Mouse (Mus musculus): ENCODE results near the gene Arhgef19. TPM values are rescaled to one million over a fixed set of nuclear protein-coding genes. Genes with fewer than 3 reads are reported as not detected.

Arhgef19 gene
- total and polyA plus RNA-seq, 2 experiments = 14.4 to 34.3 TPM

GRCm38 (mm10) chr4:141303402-141304222 is 64.3 kb downstream of the Arhgef19 start:
- peaks cover 16% of the 10 kb centered on the region for H3K4me1 ChIP-seq (ENCODE audit: control insufficient read depth, insufficient read depth, low read length)
- H3K9ac ChIP-seq (ENCODE audit: low read depth, low read length) = peak overlapping the region; percentile 98
- H3K4me3 ChIP-seq (ENCODE audit: insufficient read depth, low read depth, low read length) = no peak overlapping the region
- peak overlapping the region; percentile 77; the same call in 1 of the 2 replicates for H3K27ac ChIP-seq (replicated peaks; ENCODE audit: insufficient read depth, low read depth, low read length)
- H3K79me2 ChIP-seq (ENCODE audit: control insufficient read depth, insufficient read depth, low read length) = peaks cover 45% of the 10 kb centered on the region
- no peak for TF ChIP-seq CTCF (IDR thresholded peaks at IDR 0.05; ENCODE audit: low read depth, low read length)
- no peak for TF ChIP-seq POLR2A (IDR thresholded peaks at IDR 0.05; ENCODE audit: extremely low read depth, insufficient read depth, low read length)
- WGBS = 45% methylated on average over 7 of the region's 7 CpGs
- no peaks in the 10 kb centered on the region for H3K36me3 ChIP-seq (ENCODE audit: control insufficient read depth, insufficient read depth, low read length)
- no peak for DNase-seq (ENCODE audit: extremely low read depth, low read depth, low spot score)
- no peaks in the 10 kb centered on the region for H3K27me3 ChIP-seq (ENCODE audit: control insufficient read depth, insufficient read depth, low read length)

- WGBS = 74% methylated on average over 4 of the region's 4 CpGs
Observed at GRCm38 (mm10) chr4:141304223-141304611, 64.9 kb downstream of the Arhgef19 start.

GRCm38 (mm10) chr4:141306057-141306456 is 66.8 kb downstream of the Arhgef19 start:
- no peak overlapping the region for H3K4me3 ChIP-seq (ENCODE audit: insufficient read depth, low read depth, low read length)
- no peak for DNase-seq (ENCODE audit: extremely low read depth, low read depth, low spot score)
- H3K27ac ChIP-seq (replicated peaks; ENCODE audit: insufficient read depth, low read depth, low read length) = no peak overlapping the region
- H3K79me2 ChIP-seq (ENCODE audit: control insufficient read depth, insufficient read depth, low read length) = peaks cover 54% of the 10 kb centered on the region
- H3K27me3 ChIP-seq (ENCODE audit: control insufficient read depth, insufficient read depth, low read length) = no peaks in the 10 kb centered on the region
- H3K9ac ChIP-seq (ENCODE audit: low read depth, low read length) = no peak overlapping the region
- H3K36me3 ChIP-seq (ENCODE audit: control insufficient read depth, insufficient read depth, low read length) = peaks cover 6% of the 10 kb centered on the region; the same call in 1 of the 2 replicates
- 83% methylated on average over 8 of the region's 8 CpGs for WGBS
- peaks cover 40% of the 10 kb centered on the region for H3K4me1 ChIP-seq (ENCODE audit: control insufficient read depth, insufficient read depth, low read length)
- TF ChIP-seq POLR2A (IDR thresholded peaks at IDR 0.05; ENCODE audit: extremely low read depth, insufficient read depth, low read length) (no peak), CTCF (IDR thresholded peaks at IDR 0.05; ENCODE audit: low read depth, low read length) (no peak)

More at GRCm38 (mm10) chr4:141304223-141304611, 64.9 kb downstream of the Arhgef19 start:
- Histone ChIP-seq H3K4me3 (ENCODE audit: insufficient read depth, low read depth, low read length) (no peak overlapping the region), H3K27me3 (ENCODE audit: control insufficient read depth, insufficient read depth, low read length) (no peaks in the 10 kb centered on the region), H3K27ac (replicated peaks; ENCODE audit: insufficient read depth, low read depth, low read length) (no peak overlapping the region), H3K79me2 (ENCODE audit: control insufficient read depth, insufficient read depth, low read length) (peaks cover 50% of the 10 kb centered on the region), H3K4me1 (ENCODE audit: control insufficient read depth, insufficient read depth, low read length) (peaks cover 22% of the 10 kb centered on the region), H3K9ac (ENCODE audit: low read depth, low read length) (no peak overlapping the region), H3K36me3 (ENCODE audit: control insufficient read depth, insufficient read depth, low read length) (peaks cover 3% of the 10 kb centered on the region; the same call in 1 of the 2 replicates)
- TF ChIP-seq POLR2A (IDR thresholded peaks at IDR 0.05; ENCODE audit: extremely low read depth, insufficient read depth, low read length) (no peak), CTCF (IDR thresholded peaks at IDR 0.05; ENCODE audit: low read depth, low read length) (no peak)
- DNase-seq (ENCODE audit: extremely low read depth, low read depth, low spot score) = no peak

Other genes with a start within 250 kb of the Arhgef19 start
- gene Mfap2, start 229.1 kb upstream of the Arhgef19 start, total RNA-seq (2014; rRNA removed) = 0.18 TPM in 1 of 2 replicates, not detected in the other
- gene Mfap2, start 229.1 kb upstream of the Arhgef19 start, polyA plus RNA-seq (2012; rRNA removed) = 0.30 and 0.45 TPM in 2 replicates
- gene Crocc, start 178.9 kb upstream of the Arhgef19 start, total RNA-seq (2014; rRNA removed) = 0.67 and 0.74 TPM in 2 replicates
- 0.76 and 1.7 TPM in 2 replicates for gene Crocc, start 178.9 kb upstream of the Arhgef19 start, polyA plus RNA-seq (2012; rRNA removed)
- 5.2 and 8.5 TPM in 2 replicates for gene Necap2, start 161.1 kb upstream of the Arhgef19 start, total RNA-seq (2014; rRNA removed)
- gene Necap2, start 161.1 kb upstream of the Arhgef19 start, polyA plus RNA-seq (2012; rRNA removed) = 7.6 and 11.3 TPM in 2 replicates
- gene Spata21, start 151.2 kb upstream of the Arhgef19 start, total RNA-seq (2014; rRNA removed) = not detected in 2 replicates
- not detected in 2 replicates for gene Spata21, start 151.2 kb upstream of the Arhgef19 start, polyA plus RNA-seq (2012; rRNA removed)
- 26.6 and 39.5 TPM in 2 replicates for gene Szrd1, start 99.7 kb upstream of the Arhgef19 start, total RNA-seq (2014; rRNA removed)
- 43.6 and 46.8 TPM in 2 replicates for gene Szrd1, start 99.7 kb upstream of the Arhgef19 start, polyA plus RNA-seq (2012; rRNA removed)
- 2.0 and 2.8 TPM in 2 replicates for gene Fbxo42, start 91.6 kb upstream of the Arhgef19 start, total RNA-seq (2014; rRNA removed)
- 4.6 and 6.3 TPM in 2 replicates for gene Fbxo42, start 91.6 kb upstream of the Arhgef19 start, polyA plus RNA-seq (2012; rRNA removed)
- gene Rsg1, start 25.5 kb upstream of the Arhgef19 start, total RNA-seq (2014; rRNA removed) = 0.40 and 0.55 TPM in 2 replicates
- gene Rsg1, start 25.5 kb upstream of the Arhgef19 start, polyA plus RNA-seq (2012; rRNA removed) = 0.40 and 0.50 TPM in 2 replicates
- 7.7 and 9.3 TPM in 2 replicates for gene Epha2, start 61.7 kb downstream of the Arhgef19 start, total RNA-seq (2014; rRNA removed)
- gene Epha2, start 61.7 kb downstream of the Arhgef19 start, polyA plus RNA-seq (2012; rRNA removed) = 11.6 and 12.0 TPM in 2 replicates
- 0.40 and 0.46 TPM in 2 replicates for gene Fam131c, start 128.7 kb downstream of the Arhgef19 start, total RNA-seq (2014; rRNA removed)
- gene Fam131c, start 128.7 kb downstream of the Arhgef19 start, polyA plus RNA-seq (2012; rRNA removed) = 4.5 and 10.3 TPM in 2 replicates
- not detected in 2 replicates for gene Clcnka, start 159.2 kb downstream of the Arhgef19 start, total RNA-seq (2014; rRNA removed)
- 0.04 TPM in 1 of 2 replicates, not detected in the other for gene Clcnka, start 159.2 kb downstream of the Arhgef19 start, polyA plus RNA-seq (2012; rRNA removed)
- gene Clcnkb, start 176.5 kb downstream of the Arhgef19 start, total RNA-seq (2014; rRNA removed) = not detected in 2 replicates
- gene Clcnkb, start 176.5 kb downstream of the Arhgef19 start, polyA plus RNA-seq (2012; rRNA removed) = not detected in 2 replicates
- gene Hspb7, start 181.3 kb downstream of the Arhgef19 start, total RNA-seq (2014; rRNA removed) = 0.07 and 0.09 TPM in 2 replicates
- gene Hspb7, start 181.3 kb downstream of the Arhgef19 start, polyA plus RNA-seq (2012; rRNA removed) = 0.02 TPM in 1 of 2 replicates, not detected in the other
- not detected in 2 replicates for gene Srarp, start 196.6 kb downstream of the Arhgef19 start, total RNA-seq (2014; rRNA removed)
- not detected in 2 replicates for gene Srarp, start 196.6 kb downstream of the Arhgef19 start, polyA plus RNA-seq (2012; rRNA removed)
- 7.3 and 8.5 TPM in 2 replicates for gene Zbtb17, start 205.2 kb downstream of the Arhgef19 start, total RNA-seq (2014; rRNA removed)
- 12.8 and 16.8 TPM in 2 replicates for gene Zbtb17, start 205.2 kb downstream of the Arhgef19 start, polyA plus RNA-seq (2012; rRNA removed)

All from liver, adult 2 months (tissue).